Mouse (Mus musculus) kidney, embryonic 14.5 days (tissue): ENCODE measurements at regions not wholly inside any gene's neighbourhood (a gene's known extent, or its start where the extent isn't known, plus 50 kb on each side); places are given as distances from the start of the nearest gene placed in this dataset.

Experiments used
- ATAC-seq: fragments of 200-750 bp; cut with Nextera tagmentation; 2 replicates; pipeline ENCODE4 v1.8.0; 2017; ENCODE audit warnings: moderate number of reproducible peaks, mild to moderate bottlenecking, moderate TSS enrichment, moderate library complexity; ENCODE audit not compliant: low FRiP score, low TSS enrichment
- H3K27ac ChIP-seq: fragments of 300-500 bp; sonication (generic); 2 replicates; pipeline ENCODE4 v1.5.1; 2014; ENCODE audit warnings: low read depth, mild to moderate bottlenecking, low read length, moderate library complexity, mixed read lengths
- H3K27me3 ChIP-seq: fragments of 300-500 bp; sonication (generic); 2 replicates; pipeline ENCODE4 v1.6.1; 2014; ENCODE audit warnings: mild to moderate bottlenecking, low read length; ENCODE audit not compliant: control insufficient read depth, insufficient read depth
- H3K36me3 ChIP-seq: fragments of 300-500 bp; sonication (generic); 2 replicates; pipeline ENCODE4 v1.6.1; 2014; ENCODE audit warnings: low read length, mixed read lengths; ENCODE audit not compliant: control insufficient read depth, insufficient read depth
- H3K4me1 ChIP-seq: fragments of 300-500 bp; sonication (generic); 2 replicates; pipeline ENCODE4 v1.6.1; 2014; ENCODE audit warnings: low read length, mixed read lengths; ENCODE audit not compliant: control insufficient read depth, insufficient read depth
- H3K4me2 ChIP-seq: fragments of 300-500 bp; sonication (generic); replicated peaks from 2 replicates; pipeline ENCODE4 v1.6.1; 2014; ENCODE audit warnings: low read depth, mild to moderate bottlenecking, low read length
- H3K4me3 ChIP-seq: fragments of 300-500 bp; sonication (generic); 2 replicates; pipeline ENCODE4 v1.5.1; 2014; ENCODE audit warnings: mild to moderate bottlenecking, low read length
- H3K9ac ChIP-seq: fragments of 300-500 bp; sonication (generic); 2 replicates; pipeline ENCODE4 v1.6.1; 2014; ENCODE audit warnings: low read depth, mild to moderate bottlenecking, low read length, moderate library complexity
- H3K9me3 ChIP-seq: fragments of 300-500 bp; sonication (generic); 2 replicates; pipeline ENCODE4 v1.6.1; 2016; ENCODE audit warnings: low read length; ENCODE audit not compliant: control insufficient read depth
- WGBS: fragments of 180-500 bp; shearing (Covaris S2); extraction: QIAGEN DNeasy Blood & Tissue Kit; methylation state at CpG from one replicate; pipeline ENCODE4 v1.1.7; 2014; 5-methylcytosine and 5-hydroxymethylcytosine counted together

DNA sequence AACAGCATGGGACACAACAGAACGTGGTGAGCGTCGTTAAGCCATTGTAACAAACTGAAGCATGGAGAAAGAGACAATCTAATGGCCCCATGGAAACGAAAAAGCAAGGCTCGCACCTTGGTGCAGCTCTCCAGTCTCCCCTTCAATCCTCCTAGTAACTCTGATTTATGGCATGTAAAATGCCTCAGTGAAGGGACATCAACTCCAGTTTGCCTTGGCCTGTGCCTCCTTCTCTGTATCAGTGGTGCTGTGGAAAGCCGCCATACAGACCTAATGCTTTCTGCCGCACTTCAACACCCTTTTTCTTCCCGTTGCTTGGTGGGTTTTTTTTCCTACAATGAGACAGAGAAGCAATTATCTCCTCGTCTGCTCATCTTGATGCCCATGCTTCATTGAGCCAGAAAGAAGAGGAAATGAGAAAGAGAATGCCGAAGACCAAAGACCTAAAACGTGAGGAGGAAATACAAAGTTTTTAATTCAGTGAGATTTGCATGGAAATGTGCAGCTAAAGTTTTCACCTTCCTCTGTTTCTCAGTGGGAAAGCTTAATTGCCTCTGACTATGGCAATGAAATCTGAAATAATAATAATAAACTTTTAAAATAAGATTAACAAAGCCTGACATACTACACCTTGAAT lies 241.4 kb downstream of the Lrrn1 start:
- peak; percentile 87; the same call in 1 of the 2 replicates for ATAC-seq

GRCm38 (mm10) chr6:107784998-107785397 lies 255.4 kb downstream of the Lrrn1 start:
- no peaks in the 10 kb centered on the region for H3K4me1 ChIP-seq
- H3K9me3 ChIP-seq: no peaks in the 10 kb centered on the region
- no peaks in the 10 kb centered on the region for H3K27me3 ChIP-seq
- no peak overlapping the region for H3K4me3 ChIP-seq
- no peak overlapping the region for H3K4me2 ChIP-seq
- no peaks in the 10 kb centered on the region for H3K36me3 ChIP-seq
- ATAC-seq: peak; percentile 68; the same call in 1 of the 2 replicates
- H3K9ac ChIP-seq: no peak overlapping the region
- WGBS: 30% methylated on average over 2 of the region's 2 CpGs
- H3K27ac ChIP-seq: no peak overlapping the region

More for the DNA sequence above, 241.4 kb downstream of the Lrrn1 start:
- Histone ChIP-seq H3K4me3 (no peak overlapping the region), H3K27ac (no peak overlapping the region), H3K9ac (no peak overlapping the region), H3K4me1 (no peaks in the 10 kb centered on the region), H3K36me3 (no peaks in the 10 kb centered on the region), H3K27me3 (no peaks in the 10 kb centered on the region), H3K4me2 (no peak overlapping the region), H3K9me3 (no peaks in the 10 kb centered on the region)
- WGBS: 38% methylated on average over 11 of the region's 11 CpGs

GRCm38 (mm10) chr6:107788224-107788893 lies 258.8 kb downstream of the Lrrn1 start:
- WGBS: 57% methylated on average over 2 of the region's 2 CpGs
- Histone ChIP-seq H3K27me3 (no peaks in the 10 kb centered on the region), H3K9ac (no peak overlapping the region), H3K4me1 (no peaks in the 10 kb centered on the region), H3K27ac (no peak overlapping the region), H3K4me2 (no peak overlapping the region), H3K4me3 (no peak overlapping the region), H3K36me3 (no peaks in the 10 kb centered on the region), H3K9me3 (no peaks in the 10 kb centered on the region)
- peak; percentile 40; the same call in 1 of the 2 replicates for ATAC-seq

DNA sequence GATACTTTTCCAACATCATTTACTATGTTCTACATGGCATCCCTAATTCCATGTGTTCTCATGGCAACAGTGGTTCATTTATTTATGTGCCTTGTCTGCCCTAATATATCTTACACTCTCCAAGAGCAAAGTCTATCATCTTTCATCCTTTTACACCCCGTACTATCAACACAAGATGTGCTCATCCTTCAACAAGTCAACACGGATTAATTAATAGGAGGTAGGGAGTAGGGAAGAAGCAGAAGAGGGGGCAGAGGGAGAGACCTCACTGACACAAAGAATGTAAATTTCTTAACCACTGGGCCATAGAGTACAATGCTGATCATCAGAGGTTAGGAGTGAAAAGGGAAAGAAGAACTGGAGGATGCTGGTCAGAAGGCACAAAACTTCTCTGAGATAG lies 267.0 kb upstream of the Setmar start:
- Histone ChIP-seq H3K4me1 (no peaks in the 10 kb centered on the region), H3K9me3 (no peaks in the 10 kb centered on the region), H3K4me2 (no peak overlapping the region), H3K36me3 (no peaks in the 10 kb centered on the region), H3K27me3 (no peaks in the 10 kb centered on the region), H3K4me3 (no peak overlapping the region), H3K27ac (no peak overlapping the region), H3K9ac (no peak overlapping the region)
- peak; percentile 92 for ATAC-seq
- 28% methylated on average over 2 of the region's 2 CpGs for WGBS

DNA sequence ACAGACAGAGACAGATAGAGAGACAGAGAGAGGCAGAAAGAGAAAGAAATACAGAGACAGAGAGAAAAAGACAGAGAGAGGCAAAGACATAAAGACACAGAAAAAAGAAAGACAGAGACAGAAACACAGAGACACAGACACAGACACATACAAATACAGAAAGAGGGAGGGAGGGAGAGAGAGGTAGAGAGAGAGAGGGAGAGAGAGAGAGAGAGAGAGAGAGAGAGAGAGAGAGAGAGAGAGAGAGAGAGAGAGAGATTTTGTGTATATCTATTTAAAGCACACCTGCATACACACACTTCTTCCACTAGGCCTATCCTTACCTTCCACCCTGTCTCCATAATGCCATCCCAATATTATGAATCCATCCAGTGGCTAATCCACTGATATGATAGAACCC lies 261.8 kb upstream of the Setmar start:
- no peaks in the 10 kb centered on the region for H3K4me1 ChIP-seq
- H3K27ac ChIP-seq: no peak overlapping the region
- ATAC-seq: no peak
- H3K4me3 ChIP-seq: no peak overlapping the region
- no peaks in the 10 kb centered on the region for H3K36me3 ChIP-seq
- no peaks in the 10 kb centered on the region for H3K9me3 ChIP-seq
- no peaks in the 10 kb centered on the region for H3K27me3 ChIP-seq
- no peak overlapping the region for H3K9ac ChIP-seq
- H3K4me2 ChIP-seq: no peak overlapping the region
